Mouse (Mus musculus) embryonic fibroblast, embryonic 13.5 days (primary cell): ENCODE data around the gene Klhl31.
A peak's percentile ranks its signal among the peaks of the same experiment; 100 is the strongest.

Experiments used
- CTCF ChIP-seq: IDR thresholded peaks from 2 replicates; pipeline ENCODE4 v1.5.1; 2011; ENCODE audit warnings: mild to moderate bottlenecking, control low read depth, low read length, moderate library complexity, borderline replicate concordance; ENCODE audit not compliant: insufficient read depth
- POLR2A ChIP-seq: IDR thresholded peaks from 2 replicates; pipeline ENCODE4 v1.6.1; 2011; ENCODE audit warnings: low read depth, mild to moderate bottlenecking, control low read depth, low read length, moderate library complexity

DNA sequence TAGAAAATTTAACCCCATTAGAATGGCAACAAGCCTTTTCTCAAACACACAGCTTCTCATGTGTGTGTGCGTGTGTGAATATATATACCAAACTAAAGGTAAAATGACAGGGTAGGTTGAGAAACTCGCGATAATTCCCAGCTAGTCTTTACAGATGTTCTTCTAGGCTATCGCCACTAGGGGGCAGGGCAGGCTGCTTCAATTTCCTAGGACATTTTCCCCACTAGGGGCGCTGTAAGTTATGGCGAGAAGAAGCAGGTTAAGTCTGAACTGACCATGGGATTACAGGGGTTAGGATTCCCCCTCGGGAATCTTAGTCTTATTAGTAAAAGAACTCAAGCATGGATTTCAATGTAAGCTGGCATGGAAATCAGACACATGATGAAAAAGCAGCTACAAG lies 39.9 kb upstream of the Klhl31 start:
- peak; percentile 53; the same call in 1 of the 2 replicates for TF ChIP-seq CTCF
- no peak for TF ChIP-seq POLR2A
